Mouse (Mus musculus): Measurements from ENCODE around the gene Abhd16b.

Abhd16b gene

GRCm38 (mm10) chr2:181537444-181538047, 44.5 kb downstream of the Abhd16b start:
- no peak for DNase-seq (ENCODE audit: low spot score in 2 of 2)

- DNase-seq (ENCODE audit: low spot score in 2 of 2): no peak
Measured at GRCm38 (mm10) chr2:181541761-181542380, 48.9 kb downstream of the Abhd16b start.
